Mouse (Mus musculus) hindbrain, embryonic 14.5 days (tissue): ENCODE data around the gene Tldc2. TPM values are rescaled to one million over a fixed set of nuclear protein-coding genes. Genes with fewer than 3 reads are reported as not detected.

Experiments
- ATAC-seq: fragments of 200-750 bp; cut with Nextera tagmentation; 2 replicates; pipeline ENCODE4 v1.8.0; 2017; ENCODE audit warnings: moderate number of reproducible peaks, mild to moderate bottlenecking, moderate TSS enrichment, moderate library complexity; ENCODE audit not compliant: low FRiP score
- DNase-seq: peaks from one replicate; pipeline ENCODE4 v3.0.0-alpha.2; 2015; ENCODE audit warnings: low spot score
- H3K27ac ChIP-seq: fragments of 300-500 bp; sonication (generic); 2 replicates; pipeline ENCODE4 v1.5.1; 2014; ENCODE audit warnings: mild to moderate bottlenecking, moderate library complexity
- H3K27me3 ChIP-seq: fragments of 300-500 bp; sonication (generic); 2 replicates; pipeline ENCODE4 v1.6.1; 2014; ENCODE audit warnings: mild to moderate bottlenecking, low read length, mixed read lengths; ENCODE audit not compliant: control insufficient read depth, insufficient read depth
- H3K36me3 ChIP-seq: fragments of 300-500 bp; sonication (generic); replicated peaks from 2 replicates; pipeline ENCODE4 v1.6.1; 2014; ENCODE audit not compliant: control insufficient read depth, insufficient read depth
- H3K4me1 ChIP-seq: fragments of 300-500 bp; sonication (generic); replicated peaks from 2 replicates; pipeline ENCODE4 v1.6.1; 2014; ENCODE audit warnings: antibody characterized with exemption, low read length, mixed read lengths; ENCODE audit not compliant: control insufficient read depth, insufficient read depth
- H3K4me2 ChIP-seq: fragments of 300-500 bp; sonication (generic); replicated peaks from 2 replicates; pipeline ENCODE4 v1.6.1; 2014; ENCODE audit warnings: mild to moderate bottlenecking, moderate library complexity
- H3K4me3 ChIP-seq: fragments of 300-500 bp; sonication (generic); replicated peaks from 2 replicates; pipeline ENCODE4 v1.5.1; 2014; ENCODE audit warnings: mild to moderate bottlenecking, low read length
- H3K9ac ChIP-seq: fragments of 300-500 bp; sonication (generic); 2 replicates; pipeline ENCODE4 v1.6.1; 2014
- H3K9me3 ChIP-seq: fragments of 300-500 bp; sonication (generic); 2 replicates; pipeline ENCODE4 v1.6.1; 2016; ENCODE audit warnings: low read length; ENCODE audit not compliant: control insufficient read depth
- WGBS: fragments of 180-500 bp; shearing (Covaris S2); extraction: QIAGEN DNeasy Blood & Tissue Kit; methylation state at CpG from one replicate; pipeline ENCODE4 v1.1.7; 2014; 5-methylcytosine and 5-hydroxymethylcytosine counted together
- polyA plus RNA-seq: library from polyadenylated mRNA; unstranded; fragments of >200 nt; fragmentation: Nextera tagmentation; extraction: Ambion mirVana; gene quantifications from 2 replicates; pipeline ENCODE4 v1.2.1, GENCODE M21; 2014

The Tldc2 gene
- polyA plus RNA-seq, 1 experiment from 2014 or later: not detected

GRCm38 (mm10) chr2:157127370-157127769 is 40.5 kb downstream of the Tldc2 start:
- DNase-seq: no peak
- Histone ChIP-seq H3K36me3 (no peaks in the 10 kb centered on the region), H3K27me3 (no peaks in the 10 kb centered on the region), H3K9me3 (no peaks in the 10 kb centered on the region), H3K9ac (no peak overlapping the region), H3K27ac (no peak overlapping the region), H3K4me3 (no peak overlapping the region), H3K4me1 (no peaks in the 10 kb centered on the region), H3K4me2 (no peak overlapping the region)
- ATAC-seq: no peak
- 93% methylated on average over 3 of the region's 3 CpGs for WGBS

GRCm38 (mm10) chr2:157128072-157128471 is 41.2 kb downstream of the Tldc2 start:
- H3K27me3 ChIP-seq: no peaks in the 10 kb centered on the region
- WGBS: 74% methylated on average over 4 of the region's 4 CpGs

GRCm38 (mm10) chr2:157129096-157129495 is 42.2 kb downstream of the Tldc2 start:
- WGBS: 96% methylated on average over 4 of the region's 4 CpGs
- no peak overlapping the region for H3K4me2 ChIP-seq

More at GRCm38 (mm10) chr2:157128072-157128471, 41.2 kb downstream of the Tldc2 start:
- no peak for ATAC-seq
- Histone ChIP-seq H3K36me3 (no peaks in the 10 kb centered on the region), H3K9ac (no peak overlapping the region), H3K4me3 (no peak overlapping the region), H3K9me3 (no peaks in the 10 kb centered on the region), H3K4me2 (no peak overlapping the region), H3K4me1 (no peaks in the 10 kb centered on the region), H3K27ac (no peak overlapping the region)
- DNase-seq: no peak

GRCm38 (mm10) chr2:157129601-157130164 is 42.8 kb downstream of the Tldc2 start:
- no peak for DNase-seq
- Histone ChIP-seq H3K4me3 (no peak overlapping the region), H3K9ac (no peak overlapping the region), H3K4me2 (no peak overlapping the region), H3K27ac (no peak overlapping the region), H3K9me3 (no peaks in the 10 kb centered on the region), H3K27me3 (no peaks in the 10 kb centered on the region), H3K36me3 (no peaks in the 10 kb centered on the region), H3K4me1 (no peaks in the 10 kb centered on the region)
- WGBS: 87% methylated on average over 11 of the region's 11 CpGs
- ATAC-seq: no peak

More at GRCm38 (mm10) chr2:157129096-157129495, 42.2 kb downstream of the Tldc2 start:
- Histone ChIP-seq H3K9me3 (no peaks in the 10 kb centered on the region), H3K9ac (no peak overlapping the region), H3K27me3 (no peaks in the 10 kb centered on the region), H3K4me1 (no peaks in the 10 kb centered on the region), H3K27ac (no peak overlapping the region), H3K36me3 (no peaks in the 10 kb centered on the region), H3K4me3 (no peak overlapping the region)
- no peak for DNase-seq
- ATAC-seq: no peak

GRCm38 (mm10) chr2:157130813-157131514 is 44.1 kb downstream of the Tldc2 start:
- Histone ChIP-seq H3K4me2 (no peak overlapping the region), H3K4me1 (0 out of 2 replicates have a peak, but pooled peaks cover 3% of the 10 kb centered on the region), H3K9ac (no peak overlapping the region), H3K27me3 (no peaks in the 10 kb centered on the region), H3K36me3 (no peaks in the 10 kb centered on the region), H3K27ac (no peak overlapping the region), H3K9me3 (no peaks in the 10 kb centered on the region), H3K4me3 (no peak overlapping the region)
- DNase-seq (no peak), ATAC-seq (no peak)
- WGBS: 90% methylated on average over 8 of the region's 8 CpGs

GRCm38 (mm10) chr2:157132086-157132485 is 45.2 kb downstream of the Tldc2 start:
- H3K9me3 ChIP-seq: no peaks in the 10 kb centered on the region
- DNase-seq: no peak
- H3K27me3 ChIP-seq: no peaks in the 10 kb centered on the region
- WGBS: 88% methylated on average over 1 of the region's 1 CpGs
- no peak overlapping the region for H3K4me3 ChIP-seq
- no peak overlapping the region for H3K27ac ChIP-seq
- no peak overlapping the region for H3K9ac ChIP-seq
- no peak overlapping the region for H3K4me2 ChIP-seq
- 0 out of 2 replicates have a peak, but pooled peaks cover 3% of the 10 kb centered on the region for H3K4me1 ChIP-seq
- ATAC-seq: no peak
- H3K36me3 ChIP-seq: no peaks in the 10 kb centered on the region

- H3K9me3 ChIP-seq: no peaks in the 10 kb centered on the region
- H3K9ac ChIP-seq: no peak overlapping the region
- DNase-seq (no peak), ATAC-seq (no peak)
- H3K4me2 ChIP-seq: no peak overlapping the region
- H3K36me3 ChIP-seq: no peaks in the 10 kb centered on the region
- no peak overlapping the region for H3K27ac ChIP-seq
- H3K4me3 ChIP-seq: no peak overlapping the region
- WGBS: 87% methylated on average over 3 of the region's 3 CpGs
- 0 out of 2 replicates have a peak, but pooled peaks cover 3% of the 10 kb centered on the region for H3K4me1 ChIP-seq
- H3K27me3 ChIP-seq: no peaks in the 10 kb centered on the region
Measured at GRCm38 (mm10) chr2:157132686-157133540, 46.1 kb downstream of the Tldc2 start.

- ATAC-seq (no peak), DNase-seq (no peak)
- no peaks in the 10 kb centered on the region for H3K9me3 ChIP-seq
- peak overlapping the region; percentile 60 for H3K4me3 ChIP-seq
- H3K27me3 ChIP-seq: no peaks in the 10 kb centered on the region
- 0 out of 2 replicates have a peak, but pooled peaks cover 3% of the 10 kb centered on the region for H3K4me1 ChIP-seq
- peak overlapping the region; percentile 59 for H3K9ac ChIP-seq
- H3K27ac ChIP-seq: no peak overlapping the region
- H3K36me3 ChIP-seq: no peaks in the 10 kb centered on the region
- 19% methylated on average over 11 of the region's 11 CpGs for WGBS
- peak overlapping the region; percentile 82 for H3K4me2 ChIP-seq
Measured at GRCm38 (mm10) chr2:157133769-157134478, 47.1 kb downstream of the Tldc2 start.
